Mouse (Mus musculus) liver (tissue): ENCODE results near the gene Colca2.

Experiments
- DNase-seq: peaks from one replicate; pipeline ENCODE4 v3.0.0-alpha.2; 2020; ENCODE audit warnings: mixed read lengths

Gene Colca2

DNA sequence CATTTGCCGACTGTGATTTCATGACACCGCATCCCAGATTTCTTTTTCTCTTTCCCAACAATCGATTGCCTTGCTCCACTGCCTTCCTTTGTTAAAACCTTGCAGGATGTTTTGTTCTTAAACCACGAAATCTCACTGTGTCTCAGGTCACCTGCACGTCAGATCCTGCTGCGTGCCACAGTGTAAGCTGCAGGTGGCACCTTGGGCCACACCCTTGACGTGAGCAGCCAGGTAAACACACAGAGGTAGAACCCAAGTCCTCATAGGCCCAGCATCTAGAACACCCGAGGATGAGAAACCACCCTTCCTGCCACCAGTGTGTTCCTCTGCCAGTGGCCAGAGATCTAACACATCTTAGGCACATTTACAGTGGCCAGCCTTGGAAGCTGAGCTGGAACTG lies 7.3 kb downstream of the Colca2 start:
- DNase-seq: no peak

DNA sequence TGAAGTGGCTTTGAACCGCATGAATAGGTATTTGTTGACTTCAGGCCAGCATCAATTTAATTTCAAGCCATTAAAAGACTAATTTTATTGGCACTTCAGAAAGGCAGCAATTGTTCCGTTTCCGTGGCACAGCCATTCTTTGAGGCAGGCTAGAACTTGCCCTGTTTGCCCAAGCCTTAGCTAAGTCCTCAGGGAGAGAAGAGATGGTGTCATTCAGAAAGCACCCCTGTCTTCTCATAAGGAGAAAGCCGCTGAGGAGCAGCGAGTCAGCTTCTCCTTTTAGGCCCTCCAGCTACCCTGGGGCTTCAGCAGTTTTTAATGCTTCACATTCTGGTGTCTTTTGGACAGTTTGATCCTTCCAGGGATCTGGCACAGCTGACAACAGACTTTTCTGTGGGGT lies 9.5 kb downstream of the Colca2 start:
- no peak for DNase-seq

DNA sequence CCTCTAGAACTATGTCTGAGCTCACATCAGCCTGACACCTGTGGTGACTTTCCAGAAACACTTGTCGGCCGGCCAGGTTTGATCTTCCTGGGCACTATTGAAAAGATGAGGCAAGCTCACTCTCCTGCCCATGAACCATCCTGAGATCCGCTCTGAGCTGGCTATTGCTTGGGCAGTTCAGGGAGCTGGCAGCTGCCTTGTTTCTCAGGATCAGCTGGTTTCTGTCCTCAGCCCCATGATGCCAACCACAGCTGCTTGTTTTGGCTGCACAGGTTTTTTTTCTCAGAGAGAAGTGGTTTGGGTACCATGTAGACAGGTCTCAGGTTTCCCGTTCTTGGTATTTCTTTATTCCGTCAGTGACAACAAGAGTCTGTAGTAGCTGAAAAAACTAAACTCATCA lies 19.9 kb downstream of the Colca2 start:
- DNase-seq: no peak

DNA sequence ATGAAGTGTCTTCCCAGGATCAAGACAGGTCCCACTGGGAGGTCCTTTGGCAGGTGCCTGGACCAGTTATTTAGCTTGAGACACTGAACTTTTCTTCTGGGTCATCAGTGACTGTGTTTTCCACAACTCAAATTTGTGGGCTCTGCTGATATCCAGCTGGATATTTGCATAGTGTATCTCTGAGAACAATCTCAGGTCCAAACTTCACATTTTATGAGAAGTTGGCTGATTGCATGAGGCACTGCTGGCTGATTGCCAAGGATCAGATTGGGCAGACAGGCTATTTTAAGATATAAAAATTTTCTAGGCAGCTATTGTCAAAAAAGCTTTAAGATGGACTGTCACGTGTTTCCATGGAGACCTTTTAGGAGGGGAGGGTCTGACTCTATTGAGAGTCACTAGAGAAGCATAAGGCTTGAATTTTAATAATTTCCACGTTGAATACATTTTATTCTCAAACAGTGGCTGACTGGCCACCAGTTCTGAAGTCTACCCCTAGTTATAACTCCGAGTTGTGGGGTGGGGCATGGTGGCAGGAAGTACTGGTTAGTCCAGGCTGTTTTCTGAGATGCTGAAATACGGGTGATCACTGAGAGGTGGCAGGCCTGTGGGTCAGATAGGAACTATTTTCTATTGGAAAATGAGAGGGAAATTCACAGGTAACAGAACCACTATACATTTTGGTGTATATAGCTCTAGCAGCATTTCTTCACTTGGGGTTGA lies 21.4 kb downstream of the Colca2 start:
- DNase-seq: no peak

DNA sequence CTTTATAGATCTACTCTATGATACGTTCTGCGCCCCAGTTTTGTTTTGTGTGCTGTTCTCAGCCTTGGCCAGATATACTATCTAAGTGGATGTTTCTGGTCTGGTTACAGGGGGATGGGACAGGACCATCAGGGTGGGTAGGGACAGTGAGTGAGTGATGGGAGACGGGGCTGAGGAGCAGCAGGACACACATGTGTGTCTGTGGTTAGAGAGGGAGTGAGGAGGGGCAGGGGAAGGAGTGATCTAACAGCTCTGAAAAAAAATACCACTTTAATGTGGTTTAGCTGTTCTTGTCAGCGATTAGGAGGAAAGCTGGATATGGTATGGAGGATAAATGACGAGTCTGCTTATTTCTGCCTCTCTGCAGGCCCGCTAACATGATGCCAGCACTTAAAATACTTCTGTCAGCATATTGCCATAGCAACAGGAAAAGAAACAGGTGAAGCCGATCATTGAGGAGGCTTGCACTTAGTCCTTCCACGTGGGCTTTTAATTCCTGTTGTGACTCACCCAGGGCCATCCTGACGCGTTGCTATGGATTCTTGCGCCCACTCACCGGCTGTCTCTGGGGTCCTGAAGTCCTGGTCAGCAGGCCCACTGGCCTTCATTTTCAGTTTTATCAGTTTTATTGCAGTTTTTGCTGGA lies 39.5 kb downstream of the Colca2 start:
- no peak for DNase-seq

DNA sequence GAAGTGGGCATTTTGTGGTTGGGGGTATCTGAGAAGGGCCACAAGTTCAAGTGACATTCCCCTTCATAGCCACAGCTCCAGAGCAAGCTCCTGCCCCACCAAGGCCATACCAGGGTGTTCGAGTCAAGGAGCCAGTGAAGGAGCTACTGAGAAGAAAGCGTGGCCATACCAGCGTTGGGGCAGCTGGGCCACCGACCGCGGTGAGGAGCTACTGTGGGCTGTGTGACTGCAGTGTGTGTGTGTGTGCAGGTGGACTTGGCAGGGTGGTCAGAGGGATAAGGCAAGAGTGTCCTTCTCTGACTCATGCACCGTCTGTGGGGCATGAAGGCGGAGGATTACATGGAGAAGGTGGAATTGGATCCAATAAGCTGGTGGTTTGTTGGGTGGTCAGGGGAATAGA lies 46.2 kb downstream of the Colca2 start:
- no peak for DNase-seq

DNA sequence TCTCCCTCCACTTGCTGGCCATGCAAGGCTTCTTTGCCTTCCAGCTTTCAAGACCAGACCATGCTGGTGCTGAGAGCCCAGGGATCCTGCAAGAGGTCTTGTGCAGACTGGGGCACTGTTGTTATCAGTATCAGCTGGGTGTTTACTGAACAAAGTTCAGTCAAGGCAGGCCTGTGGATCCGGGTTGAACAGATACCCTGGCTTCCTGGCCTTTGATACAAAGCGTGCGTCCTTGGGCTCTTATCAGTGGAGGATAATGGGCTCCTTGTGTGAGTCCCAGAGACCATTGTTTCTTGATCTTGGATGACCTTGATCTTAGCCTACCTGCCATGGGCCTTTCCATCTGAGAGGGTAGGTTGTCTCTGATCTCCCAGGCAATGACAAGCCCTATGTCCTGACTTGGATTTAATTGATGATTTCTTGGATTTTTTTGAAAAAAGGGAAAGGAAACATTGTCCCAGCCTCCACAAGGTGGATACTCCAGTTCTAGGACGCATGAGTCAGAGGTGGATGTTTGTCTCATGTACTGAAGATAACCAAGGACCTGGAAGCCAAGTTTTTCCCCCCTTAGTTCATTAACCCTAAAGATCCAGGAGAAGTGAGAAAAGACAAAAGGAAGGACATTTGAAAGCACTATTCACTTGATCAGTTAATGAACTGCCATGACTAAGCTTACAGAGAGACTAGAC lies 47.5 kb downstream of the Colca2 start:
- DNase-seq: no peak

DNA sequence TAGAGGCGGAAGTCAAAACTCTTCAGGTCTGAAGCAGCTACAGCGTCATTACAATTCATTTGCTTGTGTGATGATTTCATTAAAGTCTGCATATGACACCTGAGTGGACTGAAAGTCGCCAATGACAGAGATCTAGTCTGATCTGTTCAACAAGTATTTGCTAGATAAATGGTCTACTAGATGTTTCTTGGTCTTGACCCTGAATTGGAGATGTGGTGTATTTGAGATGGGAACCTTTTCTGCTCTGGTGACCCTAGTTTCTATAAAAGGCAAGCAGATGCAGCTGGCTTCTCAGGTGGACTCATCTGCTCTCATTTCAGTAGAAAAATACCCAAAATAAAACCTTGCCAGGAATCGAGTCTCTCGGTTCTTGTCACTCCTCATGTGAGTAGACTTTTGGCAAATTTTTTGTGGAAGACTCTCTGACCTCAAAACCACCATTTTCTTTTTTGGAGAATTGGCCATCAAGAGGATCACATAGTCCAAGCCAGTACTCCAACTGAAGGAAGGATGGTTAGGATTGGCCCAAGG lies 52.7 kb downstream of the Colca2 start:
- no peak for DNase-seq
